Mouse (Mus musculus): Measurements from ENCODE around the gene Tut4. TPM values are rescaled to one million over a fixed set of nuclear protein-coding genes. Genes with fewer than 3 reads are reported as not detected.

Tut4 gene
- polyA plus RNA-seq (2012; rRNA removed): 18.8 and 30.8 TPM in 2 replicates

DNA sequence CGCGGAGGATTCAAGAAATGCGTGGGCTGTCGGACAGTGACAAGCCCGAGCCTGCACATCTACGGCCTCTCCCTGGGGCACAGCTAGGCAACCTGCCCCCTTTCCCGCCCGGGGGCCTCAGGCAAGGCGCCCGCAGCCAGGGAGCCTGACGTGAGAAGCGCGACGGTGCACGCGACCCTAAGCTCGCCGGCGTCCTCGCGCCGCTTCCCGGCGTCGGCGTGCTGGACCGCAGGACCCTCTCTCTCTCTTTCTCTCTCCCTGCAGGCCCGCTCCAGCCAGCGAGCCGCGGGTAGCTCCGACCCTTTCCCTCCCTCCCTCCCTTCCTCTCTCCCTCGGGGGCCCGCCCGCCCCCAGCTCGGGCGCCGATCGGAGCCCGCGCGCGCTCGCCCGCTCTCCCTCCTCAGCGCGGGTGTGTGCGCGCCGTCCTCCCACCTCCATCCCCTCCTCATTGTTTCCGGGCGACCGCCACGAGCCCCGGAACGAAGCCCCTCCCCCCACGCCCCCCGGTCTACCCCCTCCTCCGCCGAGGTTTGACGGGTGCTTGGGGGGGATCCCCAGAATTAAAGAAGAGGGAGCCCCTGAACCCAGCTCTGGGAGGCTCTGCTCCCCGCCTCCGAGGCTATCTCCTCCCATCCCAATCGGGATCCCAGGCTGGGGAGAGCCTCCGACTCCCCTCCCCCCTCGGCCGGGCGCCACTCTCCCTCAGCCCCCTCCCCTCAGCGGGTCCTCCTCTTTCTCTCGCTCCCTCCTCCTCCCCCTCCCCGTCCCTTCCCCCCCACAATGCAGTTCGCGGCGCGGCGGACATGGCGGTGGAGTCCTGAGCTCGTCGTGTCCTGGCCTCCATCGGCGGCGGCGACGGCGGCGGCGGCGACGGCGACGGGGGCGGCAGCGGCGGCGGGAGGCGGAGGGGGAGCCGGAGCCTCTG, at the start of gene Tut4:
Tut4 (plus strand) TSS at position 196 of the 925 bp plus-strand sequence.
- WGBS: under 1% methylated on average over 90 of the region's 97 CpGs
- no peak for DNase-seq (ENCODE audit: low read depth, low spot score)

DNA sequence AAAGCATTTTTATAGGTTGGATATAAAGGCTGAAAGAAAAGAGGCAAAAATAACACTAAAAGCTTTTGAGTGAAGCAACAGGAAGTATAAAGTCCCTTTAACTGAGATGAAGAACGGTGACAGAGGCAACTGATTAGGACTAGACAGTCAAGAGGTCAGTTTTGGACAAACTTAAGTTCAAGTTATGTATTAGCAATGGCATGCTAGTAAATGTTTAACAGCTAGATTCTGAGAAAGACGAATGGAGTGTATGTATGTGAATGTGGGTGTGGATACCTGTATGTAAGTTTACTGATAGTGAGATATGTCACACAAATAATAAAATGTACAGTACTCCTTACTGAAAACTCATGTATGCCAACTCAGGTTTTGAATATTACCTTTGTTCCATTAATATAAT, 34.6 kb upstream of the Tut4 start:
- no peak for DNase-seq (ENCODE audit: low read depth, low spot score)
- WGBS: 19% methylated on average over 2 of the region's 2 CpGs

GRCm38 (mm10) chr4:108427719-108428340, 31.4 kb upstream of the Tut4 start:
- no peak for DNase-seq (ENCODE audit: low read depth, low spot score)
- 28% methylated on average over 11 of the region's 11 CpGs for WGBS

DNA sequence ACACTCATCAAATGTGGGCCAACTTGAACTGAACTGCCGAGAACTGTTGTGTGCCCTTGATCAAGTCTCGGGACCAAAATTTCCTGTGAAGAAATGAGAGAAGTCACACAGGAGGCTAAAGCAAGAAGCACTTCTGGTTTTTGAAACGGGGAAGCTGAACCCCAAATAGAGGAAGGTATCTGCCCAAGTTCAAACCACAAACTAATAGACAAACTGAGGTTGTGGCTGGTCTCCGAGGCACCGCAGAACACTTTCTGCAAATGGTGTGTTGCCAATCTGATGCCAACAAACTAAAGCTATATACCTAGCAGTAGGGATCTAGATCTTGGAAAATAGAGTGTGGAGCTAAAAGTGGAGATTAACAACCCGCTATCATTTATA, 30.9 kb upstream of the Tut4 start:
- WGBS: 57% methylated on average over 6 of the region's 6 CpGs
- no peak for DNase-seq (ENCODE audit: low read depth, low spot score)

DNA sequence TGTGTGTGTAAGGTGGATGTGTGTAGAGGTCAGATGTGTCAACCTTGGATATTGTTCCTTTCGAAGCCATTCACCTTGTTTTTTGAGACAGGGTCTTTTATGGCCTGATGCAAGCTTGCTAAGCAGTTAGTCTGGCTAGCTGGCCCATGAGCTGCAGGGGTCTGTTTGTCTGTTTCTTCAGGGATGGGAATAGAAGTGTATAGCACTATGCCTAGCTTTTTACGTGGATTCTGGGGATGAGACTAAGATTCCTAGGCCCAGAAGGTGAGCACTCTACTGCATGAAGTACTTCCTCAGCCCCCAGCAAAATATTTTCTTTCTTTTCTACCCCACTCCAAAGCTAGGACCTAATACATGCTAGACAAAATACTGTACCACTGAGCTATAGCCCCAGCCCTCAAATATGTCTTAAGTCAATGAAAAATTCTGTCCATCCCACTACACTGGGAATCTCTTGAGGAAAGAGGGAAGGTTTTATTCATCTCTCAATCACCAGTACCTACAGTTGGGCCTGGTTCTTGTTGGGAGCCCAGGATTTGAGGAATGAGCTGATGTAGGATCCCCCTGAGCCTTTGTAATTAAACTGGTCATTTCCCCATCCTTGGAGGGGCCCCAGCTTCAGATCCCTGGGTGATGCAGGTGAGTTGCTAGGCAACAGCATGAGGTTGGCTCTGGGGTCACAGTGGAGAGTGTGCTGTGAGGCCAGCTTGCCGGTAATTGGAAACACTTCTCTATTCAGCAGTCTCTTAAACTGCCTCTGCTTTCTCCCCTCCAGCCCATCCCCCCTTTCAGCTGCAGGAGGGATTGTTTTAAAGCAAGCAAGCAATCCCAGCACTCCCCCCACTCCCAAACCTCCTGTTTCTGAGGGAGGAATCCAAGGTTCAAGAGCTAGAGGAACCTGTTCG, 28.3 kb upstream of the Tut4 start:
- DNase-seq (ENCODE audit: low read depth, low spot score): no peak
- whole genome bisulfite sequencing: 87% methylated on average over 4 of the region's 4 CpGs

GRCm38 (mm10) chr4:108431561-108431936, 27.7 kb upstream of the Tut4 start:
- DNase-seq (ENCODE audit: low read depth, low spot score): no peak
- WGBS: 80% methylated on average over 2 of the region's 2 CpGs

DNA sequence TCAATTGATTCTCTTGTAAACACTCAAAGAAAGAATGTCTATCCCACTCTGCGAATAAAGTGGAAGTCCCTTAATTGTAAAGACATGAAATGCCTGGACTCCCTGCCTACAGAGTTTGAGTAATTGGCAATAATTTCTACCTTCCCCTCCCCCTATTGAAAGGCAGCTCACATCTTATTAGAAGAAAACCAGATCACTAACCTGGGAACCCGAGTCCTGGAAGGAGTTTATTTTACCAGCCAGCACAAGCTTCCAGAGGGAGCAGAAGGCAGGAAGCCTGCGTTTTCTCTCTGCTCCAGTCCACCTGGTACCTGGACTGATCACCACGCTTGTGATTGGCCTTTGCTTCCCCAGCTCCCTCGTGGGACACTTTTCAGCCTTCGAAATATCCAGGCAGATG, 25.9 kb upstream of the Tut4 start:
- 42% methylated on average over 6 of the region's 6 CpGs for WGBS
- DNase-seq (ENCODE audit: low read depth, low spot score): no peak

- DNase-seq (ENCODE audit: low read depth, low spot score): no peak
- 84% methylated on average over 4 of the region's 4 CpGs for WGBS
These were observed 25.0 kb upstream of the Tut4 start for GRCm38 (mm10) chr4:108434221-108434620.

- 96% methylated on average over 3 of the region's 3 CpGs for WGBS
- DNase-seq (ENCODE audit: low read depth, low spot score): no peak
These were observed 24.4 kb upstream of the Tut4 start for GRCm38 (mm10) chr4:108434781-108435180.

- WGBS: 69% methylated on average over 3 of the region's 3 CpGs
- DNase-seq (ENCODE audit: low read depth, low spot score): no peak
These were observed 23.6 kb upstream of the Tut4 start for GRCm38 (mm10) chr4:108435646-108436045.

DNA sequence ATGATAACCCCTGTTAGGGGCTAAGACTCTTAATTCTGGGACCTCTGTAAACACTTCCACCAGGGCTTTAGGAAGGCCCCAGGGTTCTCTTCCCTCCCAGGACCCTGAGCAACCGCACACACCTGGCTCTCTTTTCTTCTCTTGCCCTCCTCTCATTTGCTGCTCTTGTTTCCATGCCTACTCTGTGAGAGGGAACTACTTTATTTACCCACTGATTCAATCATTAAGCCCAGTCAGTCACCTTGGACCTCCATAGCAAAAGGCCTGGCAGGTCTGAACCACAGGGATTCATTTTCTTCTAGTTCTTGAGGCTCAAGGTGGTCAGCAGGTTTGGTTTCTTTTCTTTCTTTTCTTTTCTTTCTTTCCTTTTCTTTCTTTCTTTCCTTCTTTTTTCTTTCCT, 23.0 kb upstream of the Tut4 start:
- 71% methylated on average over 1 of the region's 1 CpGs for WGBS

DNA sequence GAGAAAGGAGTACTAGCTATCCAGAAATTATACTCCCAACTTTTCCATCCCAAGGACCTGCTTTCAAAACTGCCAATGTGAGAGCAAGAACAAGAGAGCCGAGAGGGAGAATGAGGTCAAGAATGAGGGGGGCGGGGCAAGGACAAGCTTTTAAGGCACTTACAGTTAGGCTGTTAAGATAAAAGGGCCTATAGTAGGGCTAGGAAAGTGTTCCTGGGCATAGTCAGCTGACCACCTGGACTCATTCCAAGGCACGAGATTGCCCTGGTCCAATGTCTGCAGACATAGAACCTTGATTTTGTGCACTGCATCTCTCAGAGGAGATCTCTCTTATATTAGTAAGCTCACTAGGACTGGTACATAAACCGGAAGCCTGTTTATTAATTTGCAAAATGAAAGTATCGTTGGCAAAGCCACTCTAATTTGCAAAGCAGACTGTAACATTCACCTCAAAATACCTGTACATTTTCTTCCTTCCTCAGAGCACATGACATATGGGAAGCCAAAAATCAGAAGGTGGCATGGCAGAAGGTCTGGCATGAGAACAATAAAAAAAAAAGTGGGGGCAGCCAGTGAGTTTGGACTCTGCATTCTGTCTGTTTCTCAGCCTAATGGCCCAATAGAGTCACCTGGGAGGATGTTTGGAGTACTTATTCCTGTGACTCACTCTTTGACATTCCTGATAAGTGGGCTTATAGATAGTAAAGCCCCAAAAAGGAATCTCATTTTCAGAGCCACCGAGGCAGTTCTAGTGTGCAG, 21.0 kb upstream of the Tut4 start:
- WGBS: 43% methylated on average over 6 of the region's 6 CpGs
- DNase-seq (ENCODE audit: low read depth, low spot score): no peak

More for the DNA sequence above, 23.0 kb upstream of the Tut4 start:
- DNase-seq (ENCODE audit: low read depth, low spot score): no peak

GRCm38 (mm10) chr4:108448091-108448490, 11.1 kb upstream of the Tut4 start:
- DNase-seq (ENCODE audit: low read depth, low spot score): no peak
- 76% methylated on average over 7 of the region's 7 CpGs for WGBS

GRCm38 (mm10) chr4:108456028-108456427, 3.2 kb upstream of the Tut4 start:
- no peak for DNase-seq (ENCODE audit: low read depth, low spot score)

DNA sequence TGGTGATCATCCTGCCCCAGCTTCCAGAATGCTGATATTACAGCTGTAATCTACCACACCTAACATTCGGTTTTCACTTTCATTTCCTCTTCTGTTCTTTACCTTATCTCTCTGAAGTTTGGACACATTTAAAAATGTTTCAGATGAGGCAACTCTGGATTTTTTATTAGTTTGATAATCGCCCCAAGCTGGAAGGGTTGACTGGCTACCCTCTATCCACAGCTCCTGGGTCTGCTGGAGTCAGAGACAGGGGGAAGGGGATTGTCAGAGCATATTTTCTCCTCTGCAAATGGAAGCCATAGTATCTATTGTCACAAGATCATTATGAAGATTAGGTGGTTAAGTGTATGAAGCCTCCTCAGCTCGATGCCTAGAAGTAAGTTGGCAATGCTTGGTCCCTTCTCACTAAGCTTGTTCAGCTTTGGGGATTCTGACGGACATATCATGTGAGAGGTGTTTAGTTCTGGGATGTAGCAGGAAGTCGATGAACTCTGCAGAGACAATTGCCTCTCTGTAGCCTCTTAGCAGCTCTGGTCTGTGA, 955 bp upstream of the Tut4 start:
- WGBS: 8% methylated on average over 5 of the region's 5 CpGs
- DNase-seq (ENCODE audit: low read depth, low spot score): no peak

More at GRCm38 (mm10) chr4:108456028-108456427, 3.2 kb upstream of the Tut4 start:
- WGBS: 59% methylated on average over 2 of the region's 2 CpGs

- no peak for DNase-seq (ENCODE audit: low read depth, low spot score)
- WGBS: 1% methylated on average over 59 of the region's 59 CpGs
These were observed 1.1 kb downstream of the Tut4 start for GRCm38 (mm10) chr4:108460156-108460923.

DNA sequence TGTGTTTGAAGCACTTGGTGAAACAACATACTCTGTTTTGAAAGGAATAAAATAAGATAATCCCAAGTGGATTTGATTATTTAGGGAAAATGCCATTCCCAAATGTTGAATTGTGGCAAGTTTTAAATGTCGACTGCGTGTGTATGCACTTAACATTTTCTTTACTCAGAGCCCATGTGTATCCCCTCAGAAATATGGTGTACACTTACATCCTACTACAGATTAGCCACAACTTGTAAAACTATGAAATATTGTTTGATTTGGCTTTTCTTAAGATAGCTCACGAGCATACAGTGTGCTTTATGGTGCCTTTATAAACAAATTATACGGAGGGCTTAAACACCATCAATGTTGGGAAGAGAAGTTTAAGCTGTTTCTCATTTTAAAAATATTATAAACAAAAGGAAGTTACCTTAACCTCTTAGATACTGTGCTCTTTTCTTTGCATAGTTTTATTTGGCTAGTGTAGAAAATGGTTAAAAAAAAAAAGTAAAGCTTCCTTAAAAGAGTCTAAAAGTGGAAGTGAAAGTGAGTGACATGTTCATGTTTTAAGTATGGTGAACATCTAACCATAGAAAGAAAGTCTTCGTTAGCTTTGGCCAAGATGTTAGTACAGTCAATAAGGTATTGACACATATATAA, 2.2 kb downstream of the Tut4 start:
- no peak for DNase-seq (ENCODE audit: low read depth, low spot score)
- 7% methylated on average over 5 of the region's 5 CpGs for WGBS

DNA sequence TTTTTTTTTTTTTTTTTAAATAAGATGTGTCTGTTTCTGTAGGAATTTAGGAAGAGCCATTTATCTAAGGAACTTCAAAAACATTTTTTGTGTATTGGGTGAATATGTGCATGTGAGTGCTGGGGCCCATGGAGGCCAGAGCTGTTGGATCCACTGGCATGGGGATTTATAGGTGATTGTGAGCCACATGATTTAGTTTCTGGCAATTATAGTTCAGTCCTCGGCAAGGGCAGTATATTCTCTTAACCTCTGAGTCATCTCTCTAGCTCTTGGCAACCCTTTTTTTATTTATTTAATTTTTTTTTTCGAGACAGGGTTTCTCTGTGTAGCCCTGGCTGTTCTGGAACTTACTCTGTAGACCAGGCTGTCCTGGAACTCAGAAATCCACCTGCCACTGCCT, 14.4 kb downstream of the Tut4 start:
- DNase-seq (ENCODE audit: low read depth, low spot score): no peak
- WGBS: 35% methylated on average over 2 of the region's 2 CpGs

Measured in large intestine, adult 2 months (tissue).